Mouse (Mus musculus) cerebellum, adult 2 months (tissue): ENCODE measurements at regions not wholly inside any gene's neighbourhood (a gene's known extent, or its start where the extent isn't known, plus 50 kb on each side); places are given as distances from the start of the nearest gene placed in this dataset.

Source experiments
- DNase-seq, 2 experiments: peaks; one replicate each; pipeline ENCODE4 v3.0.0; 2021
- H3K27ac ChIP-seq: fragments of 200-500 bp; 2 replicates; pipeline ENCODE4 v1.5.1; 2012; ENCODE audit warnings: low read length, control low read depth, inconsistent platforms; ENCODE audit not compliant: insufficient read depth
- H3K27me3 ChIP-seq: fragments of 200-500 bp; 2 replicates; pipeline ENCODE4 v1.6.1; 2012; ENCODE audit warnings: inconsistent platforms, mild to moderate bottlenecking, low read length, moderate library complexity; ENCODE audit not compliant: control insufficient read depth, insufficient read depth
- H3K4me1 ChIP-seq: fragments of 200-500 bp; 2 replicates; pipeline ENCODE4 v1.6.1; 2011; ENCODE audit warnings: low read length; ENCODE audit not compliant: control insufficient read depth, insufficient read depth
- H3K4me3 ChIP-seq: fragments of 200-500 bp; replicated peaks from 2 replicates; pipeline ENCODE3; 2011; ENCODE audit warnings: mild to moderate bottlenecking, low read depth, low read length, control low read depth; ENCODE audit not compliant: insufficient read depth
- CTCF ChIP-seq: fragments of 200-500 bp; IDR thresholded peaks from 2 replicates; pipeline ENCODE4 v1.5.1; 2011; ENCODE audit warnings: low read depth, mild to moderate bottlenecking, control low read depth, low read length, moderate library complexity, borderline replicate concordance; ENCODE audit not compliant: insufficient read depth
- POLR2A ChIP-seq: fragments of 200-500 bp; IDR thresholded peaks from 2 replicates; pipeline ENCODE4 v1.6.1; 2011; ENCODE audit warnings: low read length, control low read depth, borderline replicate concordance; ENCODE audit not compliant: insufficient read depth
- WGBS: fragments of 180-500 bp; shearing (Covaris S2); methylation state at CpG from one replicate; pipeline ENCODE4 v1.1.7; 2018; 5-methylcytosine and 5-hydroxymethylcytosine counted together

DNA sequence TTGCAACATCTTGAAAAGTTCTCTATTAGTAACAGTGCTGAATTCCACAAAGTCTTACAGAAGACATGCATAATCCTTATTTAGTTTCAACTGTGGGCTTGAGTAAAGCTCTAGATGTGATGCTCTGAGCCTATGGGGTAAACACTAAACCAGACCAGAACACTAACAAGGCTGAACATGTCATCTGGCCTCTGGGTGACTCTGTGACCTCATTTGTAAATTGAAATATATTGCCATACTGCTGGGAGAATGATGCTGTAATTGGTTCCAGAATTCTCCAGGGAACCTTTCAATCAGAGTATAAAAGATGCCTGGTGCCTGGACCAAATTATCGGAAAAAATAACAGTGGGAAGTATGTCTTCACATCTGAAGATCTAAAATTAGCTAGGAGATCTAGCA, 309.9 kb upstream of the Megf9 start:
- TF ChIP-seq CTCF (no peak), POLR2A (no peak)
- 19% methylated on average over 1 of the region's 1 CpGs for WGBS
- no peaks in the 10 kb centered on the region for H3K27me3 ChIP-seq
- DNase-seq, result no peak
- H3K27ac ChIP-seq, result no peak overlapping the region
- H3K4me1 ChIP-seq, result no peaks in the 10 kb centered on the region
- H3K4me3 ChIP-seq, result no peak overlapping the region

DNA sequence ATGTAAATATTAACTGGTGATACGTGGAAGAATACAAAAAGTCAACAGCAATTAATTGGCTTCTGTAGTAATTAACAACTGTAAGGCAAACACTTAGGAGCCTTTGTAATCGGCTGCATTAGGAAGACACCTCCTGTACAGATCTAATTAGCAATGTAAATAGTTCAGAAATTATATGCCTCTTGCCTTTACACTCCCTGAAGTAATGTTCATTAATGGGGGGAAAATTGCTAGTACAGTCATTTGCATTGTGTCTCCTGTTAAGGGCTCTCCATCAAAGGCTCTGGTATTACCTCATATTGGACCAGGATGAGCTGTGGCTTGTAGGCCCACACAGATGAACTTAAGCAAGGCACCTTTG, 276.1 kb upstream of the Megf9 start:
- 27% methylated on average over 2 of the region's 2 CpGs for WGBS
- Histone ChIP-seq H3K4me1 (peaks cover 7% of the 10 kb centered on the region; the same call in 1 of the 2 replicates), H3K27me3 (no peaks in the 10 kb centered on the region), H3K4me3 (no peak overlapping the region), H3K27ac (no peak overlapping the region)
- DNase-seq, result no peak
- TF ChIP-seq CTCF (no peak), POLR2A (no peak)

DNA sequence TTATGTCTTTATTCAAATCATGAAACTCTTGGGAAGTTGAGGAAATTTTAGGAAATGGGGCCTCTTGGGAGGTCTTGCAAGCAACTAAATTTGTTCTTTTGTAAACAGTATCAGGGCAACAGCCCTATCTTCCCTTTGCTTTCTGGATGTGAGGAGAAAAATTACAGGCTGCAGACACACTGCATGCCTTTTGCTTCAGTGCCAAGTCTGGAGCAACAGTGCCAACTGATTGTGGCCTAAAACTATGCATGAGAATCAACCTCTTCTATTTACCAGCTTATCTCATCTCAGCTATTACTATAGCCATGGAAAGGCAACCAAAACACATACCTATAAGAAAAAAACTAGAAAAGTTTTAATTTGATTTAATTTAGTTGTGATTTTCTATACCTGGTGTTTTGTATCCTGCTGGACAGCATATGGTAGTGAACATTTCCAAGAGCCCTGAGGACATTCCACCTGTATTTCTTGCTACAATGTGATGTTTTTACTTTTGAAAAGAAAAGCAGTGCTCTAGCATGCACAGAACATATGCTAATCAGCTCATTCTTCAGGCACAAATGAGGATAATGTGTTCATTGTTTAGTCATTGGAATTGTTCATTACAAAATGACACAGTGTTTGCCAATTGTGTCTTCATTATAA, 275.6 kb upstream of the Megf9 start:
- no peak overlapping the region for H3K4me3 ChIP-seq
- H3K27ac ChIP-seq, result no peak overlapping the region
- DNase-seq, result peak; percentile 67 to 79
- H3K4me1 ChIP-seq, result peaks cover 7% of the 10 kb centered on the region; the same call in 1 of the 2 replicates
- TF ChIP-seq CTCF, result no peak
- TF ChIP-seq POLR2A, result no peak
- no peaks in the 10 kb centered on the region for H3K27me3 ChIP-seq

DNA sequence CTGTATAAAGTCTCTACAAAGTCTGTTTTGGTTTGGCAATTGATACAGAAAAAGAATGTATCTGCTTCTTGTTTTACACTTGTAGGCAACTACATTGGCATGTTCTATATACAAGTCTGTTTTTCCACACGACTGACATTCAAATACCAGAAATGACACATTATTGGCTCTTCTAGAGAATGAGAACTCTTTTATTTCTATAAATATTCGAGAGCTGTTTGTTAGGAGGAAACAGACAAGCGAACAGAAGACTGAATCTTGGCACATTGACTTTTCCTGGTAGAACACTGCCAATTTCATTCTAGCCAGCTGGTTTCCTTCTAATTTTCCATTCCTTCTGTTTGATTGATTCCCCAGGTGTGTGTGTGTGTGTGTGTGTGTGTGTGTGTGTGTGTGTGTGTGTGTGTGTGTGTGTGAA, 270.1 kb upstream of the Megf9 start:
- no peak for TF ChIP-seq CTCF
- no peak for TF ChIP-seq POLR2A
- Histone ChIP-seq H3K27me3 (no peaks in the 10 kb centered on the region), H3K27ac (no peak overlapping the region), H3K4me3 (no peak overlapping the region), H3K4me1 (peaks cover 2% of the 10 kb centered on the region; the same call in 1 of the 2 replicates)
- WGBS, result 4% methylated on average over 3 of the region's 3 CpGs
- DNase-seq, result peak in 1 of 2 experiments; percentile 58

DNA sequence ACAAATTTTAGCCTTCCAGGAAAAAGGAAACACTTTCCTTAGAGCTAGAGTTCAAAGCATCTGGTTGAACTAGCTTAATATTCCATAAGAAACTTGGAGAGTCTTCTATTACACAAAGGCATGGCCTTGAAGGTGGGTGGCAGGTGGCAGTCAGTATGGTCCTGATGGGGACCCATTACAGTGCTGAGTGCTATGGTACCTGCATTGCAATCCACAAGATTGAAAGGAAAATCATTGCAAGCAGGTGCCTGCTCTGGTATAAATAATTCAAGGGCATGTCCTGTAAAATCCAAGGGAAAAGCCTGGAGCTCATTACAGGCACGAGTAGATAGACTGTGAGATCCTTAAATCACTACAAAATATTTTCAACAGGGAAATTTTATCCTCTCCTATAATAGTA, 263.7 kb upstream of the Megf9 start:
- Histone ChIP-seq H3K4me3 (no peak overlapping the region), H3K27ac (no peak overlapping the region), H3K27me3 (no peaks in the 10 kb centered on the region), H3K4me1 (no peaks in the 10 kb centered on the region)
- no peak for TF ChIP-seq POLR2A
- DNase-seq, result no peak
- 89% methylated on average over 1 of the region's 1 CpGs for whole genome bisulfite sequencing

DNA sequence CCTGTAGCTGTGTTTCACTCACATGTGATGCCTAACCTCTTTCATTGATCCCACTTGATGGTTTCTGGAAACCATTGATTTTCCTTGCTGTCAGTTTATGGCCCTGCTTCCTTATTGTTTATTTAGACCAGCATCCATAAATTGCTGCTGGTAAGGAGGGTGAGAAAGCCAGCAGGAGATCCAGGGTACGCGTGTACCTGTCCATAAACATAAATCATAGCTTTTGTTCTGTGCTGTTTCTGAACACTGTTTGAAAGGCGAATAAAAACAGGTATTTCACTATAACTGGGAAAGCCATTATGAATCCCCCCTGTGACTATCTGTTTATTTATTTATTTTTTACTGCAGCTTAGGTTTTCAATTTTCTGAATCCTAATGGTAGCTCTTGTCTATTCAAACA, 263.1 kb upstream of the Megf9 start:
- no peak overlapping the region for H3K4me3 ChIP-seq
- no peaks in the 10 kb centered on the region for H3K27me3 ChIP-seq
- no peak for TF ChIP-seq CTCF
- TF ChIP-seq POLR2A, result no peak
- no peaks in the 10 kb centered on the region for H3K4me1 ChIP-seq
- H3K27ac ChIP-seq, result no peak overlapping the region
- WGBS, result 97% methylated on average over 3 of the region's 3 CpGs
- no peak for DNase-seq

DNA sequence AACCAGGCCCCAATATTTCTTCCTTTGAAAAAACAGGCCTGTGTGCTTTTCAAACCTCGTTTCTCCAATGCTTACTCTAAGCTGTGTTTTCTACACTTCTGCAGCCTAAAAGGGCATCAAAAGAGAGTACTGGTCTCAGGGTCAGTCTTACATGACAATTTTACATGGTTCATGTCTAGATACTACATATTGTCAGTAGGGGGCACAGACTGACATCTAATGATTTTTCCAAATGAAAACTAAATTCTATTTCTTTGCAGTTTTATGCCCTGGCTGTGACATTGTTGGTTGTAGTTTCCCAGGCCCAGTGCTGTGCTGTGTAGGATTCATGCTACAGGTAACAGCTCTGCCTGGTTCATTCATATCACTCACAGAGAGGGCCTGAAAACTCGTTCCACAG, 248.7 kb upstream of the Megf9 start:
- Histone ChIP-seq H3K4me1 (no peaks in the 10 kb centered on the region), H3K4me3 (no peak overlapping the region), H3K27ac (no peak overlapping the region), H3K27me3 (no peaks in the 10 kb centered on the region)
- 48% methylated on average over 2 of the region's 2 CpGs for WGBS
- no peak for DNase-seq
- TF ChIP-seq POLR2A, result no peak
- no peak for TF ChIP-seq CTCF

DNA sequence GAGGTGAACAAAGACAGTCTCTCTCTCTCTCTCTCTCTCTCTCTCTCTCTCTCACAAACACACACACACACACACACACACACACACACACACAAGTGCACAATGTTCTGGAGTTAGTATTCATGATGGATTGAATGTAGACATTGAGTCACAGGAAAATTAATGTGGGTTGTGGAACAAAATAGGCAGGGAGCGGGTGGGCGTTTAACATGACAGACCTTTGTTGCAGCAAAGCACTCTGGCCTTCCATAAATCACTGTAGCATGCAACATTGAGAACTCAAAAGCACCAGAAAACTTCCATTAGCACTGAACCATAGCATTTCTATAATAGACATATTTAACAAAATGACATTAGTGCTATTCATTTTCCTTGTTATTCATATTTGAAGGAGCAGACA, 246.8 kb upstream of the Megf9 start:
- H3K4me3 ChIP-seq, result no peak overlapping the region
- H3K4me1 ChIP-seq, result no peaks in the 10 kb centered on the region
- WGBS, result 86% methylated on average over 2 of the region's 2 CpGs
- H3K27me3 ChIP-seq, result no peaks in the 10 kb centered on the region
- TF ChIP-seq CTCF (no peak), POLR2A (no peak)
- no peak for DNase-seq
- H3K27ac ChIP-seq, result no peak overlapping the region

DNA sequence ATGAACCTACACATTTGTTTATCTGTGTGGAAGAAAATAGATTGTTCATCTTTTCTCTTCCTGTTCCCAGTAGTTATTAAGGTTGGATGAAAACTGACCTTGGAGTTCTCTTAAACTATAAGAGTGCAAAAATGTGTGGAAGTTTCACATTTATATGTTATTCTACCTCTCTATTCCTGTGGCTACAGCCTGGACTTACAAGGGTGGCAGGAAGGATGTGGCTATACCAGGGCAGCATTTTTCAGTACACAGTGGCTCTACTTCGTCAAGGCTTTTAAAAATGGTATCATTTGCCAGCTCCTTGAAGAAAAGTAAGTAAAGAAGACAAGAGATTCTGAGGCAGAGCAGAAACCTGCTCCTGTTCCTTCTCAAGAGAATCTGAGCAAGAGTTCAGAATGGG, 241.5 kb upstream of the Megf9 start:
- DNase-seq, result no peak
- H3K27me3 ChIP-seq, result no peaks in the 10 kb centered on the region
- H3K4me3 ChIP-seq, result no peak overlapping the region
- H3K4me1 ChIP-seq, result no peaks in the 10 kb centered on the region
- no peak for TF ChIP-seq CTCF
- no peak for TF ChIP-seq POLR2A
- no peak overlapping the region for H3K27ac ChIP-seq
- WGBS, result 70% methylated on average over 1 of the region's 1 CpGs
